Mouse (Mus musculus): ENCODE results near the gene Dnase1l1. TPM values are rescaled to one million over a fixed set of nuclear protein-coding genes. Genes with fewer than 3 reads are reported as not detected.

Gene Dnase1l1
- polyA plus RNA-seq, 1 experiment from 2014 or later = 4.5 TPM

GRCm38 (mm10) chrX:74270902-74271551 lies 11.1 kb downstream of the Dnase1l1 start:
- Histone ChIP-seq H3K4me1 (replicated peaks; ENCODE audit: control insufficient read depth, insufficient read depth, low read length) (no peaks in the 10 kb centered on the region), H3K36me3 (ENCODE audit: control insufficient read depth, insufficient read depth, low read length) (no peaks in the 10 kb centered on the region), H3K9me3 (ENCODE audit: control insufficient read depth, low read length) (no peaks in the 10 kb centered on the region), H3K27ac (ENCODE audit: low read depth, low read length) (peak overlapping the region; percentile 42; the same call in 1 of the 2 replicates), H3K27me3 (ENCODE audit: control insufficient read depth, insufficient read depth, low read length) (no peaks in the 10 kb centered on the region), H3K4me2 (replicated peaks; ENCODE audit: low read depth, low read length) (peak overlapping the region; percentile 49), H3K9ac (ENCODE audit: low read depth, low read length) (peak overlapping the region; percentile 71), H3K4me3 (ENCODE audit: low read depth, low read length) (peak overlapping the region; percentile 54)
- ATAC-seq (ENCODE audit: low FRiP score) (no peak), DNase-seq (ENCODE audit: low spot score) (peak; percentile 48)
- WGBS = 18% methylated on average over 27 of the region's 27 CpGs

- H3K4me1 ChIP-seq (replicated peaks; ENCODE audit: control insufficient read depth, insufficient read depth, low read length) = no peaks in the 10 kb centered on the region
- peak within 1 kb of the TSS; percentile 54 for H3K4me3 ChIP-seq (ENCODE audit: low read depth, low read length)
- H3K9me3 ChIP-seq (ENCODE audit: control insufficient read depth, low read length) = no peaks in the 10 kb centered on the region
- H3K36me3 ChIP-seq (ENCODE audit: control insufficient read depth, insufficient read depth, low read length) = no peaks in the 10 kb centered on the region
- DNase-seq (ENCODE audit: low spot score) (peak; percentile 91), ATAC-seq (ENCODE audit: low FRiP score) (peak; percentile 95)
- no peaks in the 10 kb centered on the region for H3K27me3 ChIP-seq (ENCODE audit: control insufficient read depth, insufficient read depth, low read length)
- H3K9ac ChIP-seq (ENCODE audit: low read depth, low read length) = peak within 1 kb of the TSS; percentile 71
- H3K27ac ChIP-seq (ENCODE audit: low read depth, low read length) = peak within 1 kb of the TSS; percentile 90
- 15% methylated on average over 42 of the region's 42 CpGs for WGBS
- H3K4me2 ChIP-seq (replicated peaks; ENCODE audit: low read depth, low read length) = peak within 1 kb of the TSS; percentile 49
Measured at GRCm38 (mm10) chrX:74270062-74270901, 11.9 kb downstream of the Dnase1l1 start, which contains the start of gene Rpl10. TSS of gene Rpl10 (plus strand) at chrX:74270812.

- Histone ChIP-seq H3K4me1 (replicated peaks; ENCODE audit: control insufficient read depth, insufficient read depth, low read length) (no peaks in the 10 kb centered on the region), H3K9me3 (ENCODE audit: control insufficient read depth, low read length) (no peaks in the 10 kb centered on the region), H3K4me2 (replicated peaks; ENCODE audit: low read depth, low read length) (peak overlapping the region; percentile 19), H3K27ac (ENCODE audit: low read depth, low read length) (peak overlapping the region; percentile 90), H3K9ac (ENCODE audit: low read depth, low read length) (peak overlapping the region; percentile 66), H3K36me3 (ENCODE audit: control insufficient read depth, insufficient read depth, low read length) (no peaks in the 10 kb centered on the region), H3K27me3 (ENCODE audit: control insufficient read depth, insufficient read depth, low read length) (no peaks in the 10 kb centered on the region), H3K4me3 (ENCODE audit: low read depth, low read length) (peak overlapping the region; percentile 54)
- DNase-seq (ENCODE audit: low spot score) (no peak), ATAC-seq (ENCODE audit: low FRiP score) (peak; percentile 33; the same call in 1 of the 2 replicates)
- 29% methylated on average over 3 of the region's 3 CpGs for WGBS
Measured at GRCm38 (mm10) chrX:74269736-74270061, 12.4 kb downstream of the Dnase1l1 start.

- no peaks in the 10 kb centered on the region for H3K27me3 ChIP-seq (ENCODE audit: control insufficient read depth, insufficient read depth, low read length)
- no peak for DNase-seq (ENCODE audit: low spot score)
- H3K36me3 ChIP-seq (ENCODE audit: control insufficient read depth, insufficient read depth, low read length) = no peaks in the 10 kb centered on the region
- H3K27ac ChIP-seq (ENCODE audit: low read depth, low read length) = no peak overlapping the region
- H3K9ac ChIP-seq (ENCODE audit: low read depth, low read length) = no peak overlapping the region
- no peaks in the 10 kb centered on the region for H3K9me3 ChIP-seq (ENCODE audit: control insufficient read depth, low read length)
- no peak for ATAC-seq (ENCODE audit: low FRiP score)
- no peaks in the 10 kb centered on the region for H3K4me1 ChIP-seq (replicated peaks; ENCODE audit: control insufficient read depth, insufficient read depth, low read length)
- no peak overlapping the region for H3K4me2 ChIP-seq (replicated peaks; ENCODE audit: low read depth, low read length)
- H3K4me3 ChIP-seq (ENCODE audit: low read depth, low read length) = no peak overlapping the region
- 94% methylated on average over 3 of the region's 3 CpGs for WGBS
Measured at GRCm38 (mm10) chrX:74257746-74258145, 24.4 kb downstream of the Dnase1l1 start.

GRCm38 (mm10) chrX:74254888-74255565 lies 27.1 kb downstream of the Dnase1l1 start:
- no peaks in the 10 kb centered on the region for H3K9me3 ChIP-seq (ENCODE audit: control insufficient read depth, low read length)
- H3K36me3 ChIP-seq (ENCODE audit: control insufficient read depth, insufficient read depth, low read length) = no peaks in the 10 kb centered on the region
- 18% methylated on average over 31 of the region's 31 CpGs for WGBS
- no peaks in the 10 kb centered on the region for H3K4me1 ChIP-seq (replicated peaks; ENCODE audit: control insufficient read depth, insufficient read depth, low read length)
- peak overlapping the region; percentile 55 for H3K4me3 ChIP-seq (ENCODE audit: low read depth, low read length)
- no peaks in the 10 kb centered on the region for H3K27me3 ChIP-seq (ENCODE audit: control insufficient read depth, insufficient read depth, low read length)
- DNase-seq (ENCODE audit: low spot score) (peak; percentile 12), ATAC-seq (ENCODE audit: low FRiP score) (peak; percentile 76)
- peak overlapping the region; percentile 64 for H3K9ac ChIP-seq (ENCODE audit: low read depth, low read length)
- peak overlapping the region; percentile 60 for H3K4me2 ChIP-seq (replicated peaks; ENCODE audit: low read depth, low read length)
- H3K27ac ChIP-seq (ENCODE audit: low read depth, low read length) = peak overlapping the region; percentile 82

- peak within 1 kb of the TSS; percentile 82 for H3K27ac ChIP-seq (ENCODE audit: low read depth, low read length)
- H3K4me1 ChIP-seq (replicated peaks; ENCODE audit: control insufficient read depth, insufficient read depth, low read length) = no peaks in the 10 kb centered on the region
- no peaks in the 10 kb centered on the region for H3K27me3 ChIP-seq (ENCODE audit: control insufficient read depth, insufficient read depth, low read length)
- H3K36me3 ChIP-seq (ENCODE audit: control insufficient read depth, insufficient read depth, low read length) = no peaks in the 10 kb centered on the region
- WGBS = 24% methylated on average over 38 of the region's 39 CpGs
- peak; percentile 98 for ATAC-seq (ENCODE audit: low FRiP score)
- H3K9me3 ChIP-seq (ENCODE audit: control insufficient read depth, low read length) = no peaks in the 10 kb centered on the region
- H3K9ac ChIP-seq (ENCODE audit: low read depth, low read length) = peak within 1 kb of the TSS; percentile 64
- H3K4me3 ChIP-seq (ENCODE audit: low read depth, low read length) = peak within 1 kb of the TSS; percentile 55
- DNase-seq (ENCODE audit: low spot score) = peak; percentile 86
- H3K4me2 ChIP-seq (replicated peaks; ENCODE audit: low read depth, low read length) = peak within 1 kb of the TSS; percentile 60
Measured at GRCm38 (mm10) chrX:74254153-74254887, 27.8 kb downstream of the Dnase1l1 start, which contains the start of gene Emd. TSS of gene Emd (plus strand) at chrX:74254687.

- no peak within 1 kb of the TSS for H3K27ac ChIP-seq (ENCODE audit: low read depth, low read length)
Measured at GRCm38 (mm10) chrX:74249615-74250014, 32.5 kb downstream of the Dnase1l1 start, which contains the start of gene Flna. TSS of gene Flna (minus strand) at chrX:74249820.

GRCm38 (mm10) chrX:74248651-74249050 lies 33.5 kb downstream of the Dnase1l1 start:
- Histone ChIP-seq H3K27ac (ENCODE audit: low read depth, low read length) (no peak overlapping the region), H3K27me3 (ENCODE audit: control insufficient read depth, insufficient read depth, low read length) (no peaks in the 10 kb centered on the region), H3K9me3 (ENCODE audit: control insufficient read depth, low read length) (no peaks in the 10 kb centered on the region), H3K9ac (ENCODE audit: low read depth, low read length) (no peak overlapping the region), H3K36me3 (ENCODE audit: control insufficient read depth, insufficient read depth, low read length) (no peaks in the 10 kb centered on the region), H3K4me3 (ENCODE audit: low read depth, low read length) (no peak overlapping the region), H3K4me1 (replicated peaks; ENCODE audit: control insufficient read depth, insufficient read depth, low read length) (no peaks in the 10 kb centered on the region), H3K4me2 (replicated peaks; ENCODE audit: low read depth, low read length) (no peak overlapping the region)
- DNase-seq (ENCODE audit: low spot score) (peak; percentile 73), ATAC-seq (ENCODE audit: low FRiP score) (no peak)
- WGBS = 13% methylated on average over 3 of the region's 3 CpGs

More at GRCm38 (mm10) chrX:74249615-74250014, 32.5 kb downstream of the Dnase1l1 start, which contains the start of gene Flna:
- Histone ChIP-seq H3K4me2 (replicated peaks; ENCODE audit: low read depth, low read length) (peak within 1 kb of the TSS; percentile 62), H3K4me1 (replicated peaks; ENCODE audit: control insufficient read depth, insufficient read depth, low read length) (no peaks in the 10 kb centered on the region), H3K36me3 (ENCODE audit: control insufficient read depth, insufficient read depth, low read length) (no peaks in the 10 kb centered on the region), H3K27me3 (ENCODE audit: control insufficient read depth, insufficient read depth, low read length) (no peaks in the 10 kb centered on the region), H3K9me3 (ENCODE audit: control insufficient read depth, low read length) (no peaks in the 10 kb centered on the region), H3K4me3 (ENCODE audit: low read depth, low read length) (peak within 1 kb of the TSS; percentile 36), H3K9ac (ENCODE audit: low read depth, low read length) (peak within 1 kb of the TSS; percentile 65)
- DNase-seq (ENCODE audit: low spot score) = peak; percentile 65
- 9% methylated on average over 28 of the region's 38 CpGs for WGBS
- no peak for ATAC-seq (ENCODE audit: low FRiP score)
